Mouse (Mus musculus) stomach, postnatal 0 days (tissue): Measurements from ENCODE around the gene Pfas.

Experiments
- CTCF ChIP-seq: IDR thresholded peaks from 2 replicates; pipeline ENCODE4 v1.5.1; 2016; ENCODE audit warnings: antibody characterized with exemption, low read depth, mild to moderate bottlenecking, moderate library complexity
- EP300 ChIP-seq: optimal IDR thresholded peaks from 2 replicates; pipeline ENCODE3; 2016; ENCODE audit warnings: antibody characterized with exemption

DNA sequence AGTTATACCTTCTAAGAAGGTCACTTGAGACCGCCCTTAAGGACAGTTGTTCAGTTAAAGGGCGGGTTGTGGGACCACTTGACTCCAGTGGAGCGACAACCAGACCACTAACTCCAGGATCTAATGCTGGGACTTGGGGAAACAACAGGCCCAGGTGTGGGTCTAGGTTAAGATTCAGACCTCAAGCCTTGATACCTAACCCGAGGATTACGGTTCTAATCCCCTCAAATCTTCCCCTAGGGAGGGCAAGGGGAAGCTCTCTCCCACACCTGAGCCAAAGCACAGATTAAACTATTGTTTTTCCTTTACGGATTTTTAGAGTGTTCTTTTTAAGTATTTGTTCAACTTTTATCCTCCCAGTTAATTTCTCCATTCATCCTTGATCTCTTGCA lies 34.2 kb downstream of the Pfas start:
- no peak for TF ChIP-seq CTCF
- no peak for TF ChIP-seq EP300
